Mouse (Mus musculus): ENCODE measurements around the gene Ripk1.

- TF ChIP-seq CTCF (IDR thresholded peaks at IDR 0.05; ENCODE audit: control insufficient read depth, insufficient read depth, low read length): no peak
- no peak for TF ChIP-seq POLR2A (IDR thresholded peaks at IDR 0.05; ENCODE audit: borderline replicate concordance, control insufficient read depth, low read depth, low read length)
Measured at GRCm38 (mm10) chr13:34060061-34060460, 57.9 kb downstream of the Ripk1 start.

Data from bone marrow, adult 2 months (tissue).